Mouse (Mus musculus): ENCODE data around the gene Dpp6. TPM values are rescaled to one million over a fixed set of nuclear protein-coding genes. Genes with fewer than 3 reads are reported as not detected.

Dpp6 gene
- polyA plus RNA-seq, 1 experiment from 2014 or later: 0.06 TPM

DNA sequence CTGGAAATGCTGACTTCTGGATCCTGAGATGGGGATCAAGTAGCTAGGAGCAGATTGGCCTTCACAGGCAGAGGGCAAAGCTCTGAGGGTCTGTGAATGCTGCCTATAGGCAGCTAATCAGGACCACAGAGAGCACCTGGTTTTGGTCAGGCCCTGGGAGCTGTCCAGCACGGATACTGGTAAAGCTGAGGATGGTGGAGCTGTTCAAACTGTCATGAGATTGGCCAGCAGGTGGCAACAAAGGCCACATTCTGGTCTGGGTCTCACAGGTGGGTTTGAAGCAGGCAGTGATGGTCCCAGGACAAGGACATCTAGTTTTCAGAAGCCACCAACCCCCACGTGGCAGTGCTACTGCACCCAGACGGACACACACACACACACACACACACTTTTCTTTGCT lies 920.2 kb downstream of the Dpp6 start:
- Histone ChIP-seq H3K4me2 (ENCODE audit: low read depth, low read length) (no peak overlapping the region), H3K27ac (ENCODE audit: low read depth) (no peak overlapping the region), H3K36me3 (replicated peaks; ENCODE audit: insufficient read depth, low read length) (peaks cover 10% of the 10 kb centered on the region), H3K4me1 (ENCODE audit: insufficient read depth) (no peaks in the 10 kb centered on the region), H3K27me3 (ENCODE audit: insufficient read depth, low read length) (no peaks in the 10 kb centered on the region), H3K9ac (replicated peaks) (no peak overlapping the region), H3K4me3 (ENCODE audit: low read depth, low read length) (no peak overlapping the region), H3K9me3 (ENCODE audit: low read length) (no peaks in the 10 kb centered on the region)
- DNase-seq (peak; percentile 70), ATAC-seq (peak; percentile 54; the same call in 1 of the 2 replicates)
- 3% methylated on average over 3 of the region's 3 CpGs for WGBS (ENCODE audit: insufficient replicate concordance)
- TF ChIP-seq CTCF (IDR thresholded peaks at IDR 0.05; ENCODE audit: low read depth): peak; percentile 72
- no peak for TF ChIP-seq EP300 (IDR thresholded peaks at IDR 0.05; ENCODE audit: low read depth)

DNA sequence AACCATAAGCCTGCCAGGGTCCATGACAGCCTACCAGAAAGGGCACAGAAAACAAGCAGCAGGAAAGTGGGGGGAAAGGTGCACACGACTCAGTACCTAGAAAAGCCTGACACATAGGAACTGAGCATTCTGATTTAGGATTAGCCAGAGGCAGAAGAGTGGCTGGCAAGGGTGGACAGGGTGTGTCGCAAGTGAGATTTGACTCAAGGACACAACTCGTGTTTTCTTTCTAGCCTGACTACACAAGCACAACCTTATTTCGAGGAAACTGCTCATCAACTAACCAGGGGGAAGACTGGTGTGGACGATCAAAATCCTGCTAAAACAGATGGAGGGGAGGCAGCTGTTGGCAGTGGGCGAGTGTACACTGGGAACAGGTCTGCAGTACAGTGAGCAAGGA lies 922.2 kb downstream of the Dpp6 start:
- no peaks in the 10 kb centered on the region for H3K4me1 ChIP-seq (ENCODE audit: insufficient read depth)
- TF ChIP-seq CTCF (IDR thresholded peaks at IDR 0.05; ENCODE audit: low read depth): no peak
- no peak for TF ChIP-seq EP300 (IDR thresholded peaks at IDR 0.05; ENCODE audit: low read depth)
- no peak overlapping the region for H3K4me2 ChIP-seq (ENCODE audit: low read depth, low read length)
- H3K9me3 ChIP-seq (ENCODE audit: low read length): no peaks in the 10 kb centered on the region
- no peak for ATAC-seq
- no peak for DNase-seq
- 73% methylated on average over 6 of the region's 6 CpGs for WGBS (ENCODE audit: insufficient replicate concordance)
- H3K27ac ChIP-seq (ENCODE audit: low read depth): no peak overlapping the region
- no peaks in the 10 kb centered on the region for H3K27me3 ChIP-seq (ENCODE audit: insufficient read depth, low read length)
- H3K36me3 ChIP-seq (replicated peaks; ENCODE audit: insufficient read depth, low read length): peaks cover 29% of the 10 kb centered on the region
- H3K9ac ChIP-seq (replicated peaks): no peak overlapping the region
- H3K4me3 ChIP-seq (ENCODE audit: low read depth, low read length): no peak overlapping the region

DNA sequence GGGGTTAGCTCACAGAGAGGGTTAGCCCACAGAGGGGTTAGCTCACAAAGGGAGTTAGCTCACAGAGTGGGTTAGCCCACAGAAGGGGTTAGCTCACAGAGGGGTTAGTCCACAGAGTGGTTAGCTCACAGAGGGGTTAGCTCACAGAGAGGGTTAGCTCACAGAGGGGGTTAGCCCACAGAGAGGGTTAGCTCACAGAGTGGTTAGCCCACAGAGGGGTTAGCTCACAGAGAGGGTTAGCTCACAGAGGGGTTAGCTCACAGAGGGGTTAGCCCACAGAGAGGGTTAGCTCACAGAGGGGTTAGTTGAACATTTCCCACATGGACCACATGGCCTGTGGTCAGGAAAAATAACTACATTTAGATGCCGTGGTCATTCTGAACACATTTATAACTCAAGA lies 927.9 kb downstream of the Dpp6 start:
- H3K9me3 ChIP-seq (ENCODE audit: low read length): no peaks in the 10 kb centered on the region
- ATAC-seq (no peak), DNase-seq (no peak)
- H3K4me1 ChIP-seq (ENCODE audit: insufficient read depth): no peaks in the 10 kb centered on the region
- TF ChIP-seq CTCF (IDR thresholded peaks at IDR 0.05; ENCODE audit: low read depth) (no peak), EP300 (IDR thresholded peaks at IDR 0.05; ENCODE audit: low read depth) (no peak)
- H3K4me3 ChIP-seq (ENCODE audit: low read depth, low read length): no peak overlapping the region
- 90% methylated on average over 1 of the region's 1 CpGs for WGBS (ENCODE audit: insufficient replicate concordance)
- no peak overlapping the region for H3K27ac ChIP-seq (ENCODE audit: low read depth)
- no peak overlapping the region for H3K4me2 ChIP-seq (ENCODE audit: low read depth, low read length)
- no peaks in the 10 kb centered on the region for H3K27me3 ChIP-seq (ENCODE audit: insufficient read depth, low read length)
- H3K36me3 ChIP-seq (replicated peaks; ENCODE audit: insufficient read depth, low read length): peaks cover 60% of the 10 kb centered on the region
- no peak overlapping the region for H3K9ac ChIP-seq (replicated peaks)

DNA sequence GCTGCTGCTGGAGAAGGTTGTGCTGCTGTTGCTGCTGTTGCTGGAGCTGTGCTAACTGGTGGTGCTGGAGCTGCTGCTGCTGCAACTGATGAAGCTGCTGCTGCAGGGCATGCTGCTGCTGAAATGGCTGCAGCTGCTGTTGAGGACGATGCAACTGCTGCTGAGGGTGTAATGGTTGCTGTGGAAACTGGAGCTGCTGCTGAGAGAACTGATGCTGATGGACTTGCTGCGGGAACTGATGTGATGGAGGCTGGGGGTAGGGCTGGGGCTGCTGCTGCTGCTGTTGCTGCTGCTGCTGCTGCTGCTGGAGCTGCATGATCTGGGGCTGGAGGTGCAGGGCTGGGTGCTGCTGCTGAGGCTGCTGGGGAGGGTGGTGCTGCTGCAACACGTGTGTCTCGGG lies 948.8 kb downstream of the Dpp6 start:
- 77% methylated on average over 4 of the region's 4 CpGs for WGBS (ENCODE audit: insufficient replicate concordance)
- Histone ChIP-seq H3K27me3 (ENCODE audit: insufficient read depth, low read length) (no peaks in the 10 kb centered on the region), H3K36me3 (replicated peaks; ENCODE audit: insufficient read depth, low read length) (peaks cover 64% of the 10 kb centered on the region)

DNA sequence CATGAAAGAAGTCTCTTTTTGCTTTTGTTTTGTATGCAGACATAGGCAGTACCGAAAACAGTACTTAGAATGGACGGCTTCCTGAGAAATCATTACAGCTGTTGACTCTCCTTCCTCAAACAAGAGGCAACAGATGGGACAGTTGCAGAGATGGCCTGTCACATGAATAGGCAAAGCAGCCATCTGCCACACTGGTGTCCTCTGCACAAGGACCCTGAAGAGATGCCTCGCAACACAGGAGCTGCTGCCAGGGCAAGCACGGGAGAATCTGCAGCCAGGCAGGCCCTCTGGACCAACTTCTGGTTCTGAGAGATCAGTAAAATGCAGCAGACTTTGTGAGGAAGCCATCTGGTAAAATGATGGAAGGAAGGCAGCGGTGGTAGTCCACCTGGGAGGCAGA lies 950.9 kb downstream of the Dpp6 start:
- no peaks in the 10 kb centered on the region for H3K4me1 ChIP-seq (ENCODE audit: insufficient read depth)
- peaks cover 73% of the 10 kb centered on the region for H3K36me3 ChIP-seq (replicated peaks; ENCODE audit: insufficient read depth, low read length)
- H3K27me3 ChIP-seq (ENCODE audit: insufficient read depth, low read length): no peaks in the 10 kb centered on the region
- 86% methylated on average over 5 of the region's 5 CpGs for WGBS (ENCODE audit: insufficient replicate concordance)
- no peak overlapping the region for H3K9ac ChIP-seq (replicated peaks)
- H3K9me3 ChIP-seq (ENCODE audit: low read length): no peaks in the 10 kb centered on the region
- no peak for ATAC-seq
- no peak overlapping the region for H3K27ac ChIP-seq (ENCODE audit: low read depth)
- H3K4me2 ChIP-seq (ENCODE audit: low read depth, low read length): no peak overlapping the region
- no peak overlapping the region for H3K4me3 ChIP-seq (ENCODE audit: low read depth, low read length)
- TF ChIP-seq EP300 (IDR thresholded peaks at IDR 0.05; ENCODE audit: low read depth): no peak
- no peak for TF ChIP-seq CTCF (IDR thresholded peaks at IDR 0.05; ENCODE audit: low read depth)
- no peak for DNase-seq

More for the DNA sequence above, 948.8 kb downstream of the Dpp6 start:
- H3K9ac ChIP-seq (replicated peaks): no peak overlapping the region
- ATAC-seq: no peak
- H3K9me3 ChIP-seq (ENCODE audit: low read length): no peaks in the 10 kb centered on the region
- no peaks in the 10 kb centered on the region for H3K4me1 ChIP-seq (ENCODE audit: insufficient read depth)
- TF ChIP-seq EP300 (IDR thresholded peaks at IDR 0.05; ENCODE audit: low read depth): no peak
- no peak for TF ChIP-seq CTCF (IDR thresholded peaks at IDR 0.05; ENCODE audit: low read depth)
- no peak overlapping the region for H3K4me2 ChIP-seq (ENCODE audit: low read depth, low read length)
- no peak overlapping the region for H3K4me3 ChIP-seq (ENCODE audit: low read depth, low read length)
- no peak for DNase-seq
- H3K27ac ChIP-seq (ENCODE audit: low read depth): no peak overlapping the region

Data from liver, postnatal 0 days (tissue).